Mouse (Mus musculus): ENCODE data around the gene Krtap4-1. TPM values are rescaled to one million over a fixed set of nuclear protein-coding genes. Genes with fewer than 3 reads are reported as not detected.

The Krtap4-1 gene
- polyA plus RNA-seq (2014; fragmentation: Illumina TruSeq; extraction: RNeasy Lipid Tissue Mini Kit (QIAGEN cat#74804); ENCODE audit: low read depth, low replicate concordance): not detected

GRCm38 (mm10) chr11:99628138-99628537, at the start of gene Krtap4-1:
TSS of gene Krtap4-1 (minus strand) at chr11:99628238.

DNA sequence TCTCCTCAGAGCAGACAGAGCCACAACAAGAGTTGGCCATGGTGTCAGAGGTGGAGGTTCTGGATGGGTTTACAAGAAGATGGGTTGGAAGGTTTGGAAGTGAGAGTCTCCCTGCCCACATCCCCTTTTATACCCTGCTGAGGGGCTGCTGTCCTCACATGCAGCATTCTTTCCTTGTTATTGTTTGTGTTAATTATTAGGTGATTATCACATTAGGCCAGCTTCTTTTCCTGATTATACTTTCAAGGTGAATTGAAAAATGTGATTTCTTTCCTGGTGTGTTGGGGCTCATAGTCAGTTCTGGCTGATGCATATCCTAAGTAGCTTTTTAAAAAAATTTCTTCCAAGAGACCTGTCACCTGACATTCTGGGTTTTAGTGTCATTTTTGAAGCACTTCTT, 37.8 kb upstream of the Krtap4-1 start, which contains the start of gene Krtap4-6:
Gene Krtap4-6 (minus strand): TSS at position 101 of the 400 bp plus-strand sequence.

GRCm38 (mm10) chr11:99658467-99659010, 30.5 kb upstream of the Krtap4-1 start, which contains the start of gene Gm11563:
TSS of gene Gm11563 (minus strand) at chr11:99658960.

GRCm38 (mm10) chr11:99650136-99650535, 22.1 kb upstream of the Krtap4-1 start, which contains the start of gene Gm11555:
TSS of gene Gm11555 (minus strand) at chr11:99650236.

GRCm38 (mm10) chr11:99643635-99644139, 15.6 kb upstream of the Krtap4-1 start, which contains the start of gene Krtap4-7:
TSS of gene Krtap4-7 (minus strand) at chr11:99644089.

GRCm38 (mm10) chr11:99634653-99635134, 6.7 kb upstream of the Krtap4-1 start, which contains the start of gene Krtap4-2:
TSS of gene Krtap4-2 (minus strand) at chr11:99635084.

DNA sequence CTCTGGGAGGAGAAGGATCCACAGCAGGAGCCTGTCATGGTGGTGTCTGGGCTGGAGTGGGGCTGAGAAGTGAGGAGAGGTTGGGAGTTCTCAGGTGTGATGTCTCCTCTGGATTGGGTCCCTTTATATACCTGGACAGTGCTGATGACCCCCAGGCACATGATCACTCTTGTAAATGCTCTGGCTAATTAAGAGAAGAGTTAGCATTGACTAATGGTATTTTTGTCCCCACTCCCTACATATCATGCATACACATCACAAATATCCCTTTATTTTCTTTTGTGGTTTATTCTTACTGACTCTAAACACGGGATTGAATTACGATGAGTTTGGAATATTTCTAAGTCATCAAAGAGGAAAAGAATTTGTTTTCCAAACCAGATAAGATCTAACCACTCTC, 7.7 kb downstream of the Krtap4-1 start, which contains the start of gene Gm11562:
Gene Gm11562 (minus strand): TSS at position 101 of the 400 bp plus-strand sequence.

GRCm38 (mm10) chr11:99614796-99615363, 13.2 kb downstream of the Krtap4-1 start, which contains the start of gene Krtap2-4:
TSS of gene Krtap2-4 (minus strand) at chr11:99614846.

DNA sequence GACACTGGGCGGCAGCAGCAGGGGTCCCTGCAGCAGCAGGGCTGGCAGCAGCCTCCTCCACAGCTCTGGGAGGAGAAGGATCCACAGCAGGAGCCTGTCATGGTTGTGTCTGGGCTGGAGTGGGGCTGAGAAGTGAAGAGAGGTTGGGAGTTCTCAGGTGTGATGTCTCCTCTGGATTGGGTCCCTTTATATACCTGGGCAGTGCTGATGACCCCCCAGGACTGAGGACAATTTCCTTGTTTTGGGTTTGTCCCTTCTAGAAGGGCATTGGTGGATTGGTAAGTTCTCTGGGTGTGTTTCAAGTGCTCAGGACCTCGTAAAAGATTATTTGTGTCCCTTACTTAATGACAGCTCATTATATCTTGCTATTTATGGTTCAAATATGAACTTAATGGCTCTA, 17.9 kb downstream of the Krtap4-1 start, which contains the start of gene Gm11937:
Gene Gm11937 (minus strand): TSS at position 101 of the 400 bp plus-strand sequence.

GRCm38 (mm10) chr11:99603208-99603607, 24.8 kb downstream of the Krtap4-1 start, which contains the start of gene Gm11938:
TSS of gene Gm11938 (minus strand) at chr11:99603308.

GRCm38 (mm10) chr11:99597742-99598141, 30.3 kb downstream of the Krtap4-1 start, which contains the start of gene Krtap9-3:
TSS of gene Krtap9-3 (minus strand) at chr11:99598105.

DNA sequence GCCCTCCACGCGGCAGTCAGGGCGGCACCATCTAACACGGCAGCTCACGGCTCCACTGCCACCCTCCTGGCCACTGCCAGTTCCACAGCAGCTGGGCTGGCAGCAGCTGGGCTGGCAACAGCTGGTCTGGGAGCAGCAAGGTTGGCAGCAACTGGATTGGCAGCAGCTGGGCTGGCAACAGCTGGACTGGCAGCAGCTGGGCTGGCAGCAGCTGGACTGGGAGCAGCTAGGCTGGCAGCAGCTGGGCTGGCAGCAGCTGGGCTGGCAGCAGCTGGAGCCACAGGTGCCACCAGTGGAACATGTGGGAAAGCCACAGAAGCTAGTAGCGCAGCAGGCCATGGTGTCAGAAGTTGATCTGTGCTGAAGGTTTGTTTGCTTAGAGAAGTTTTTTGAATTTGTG, 37.1 kb downstream of the Krtap4-1 start, which contains the start of gene Krtap1-3:
Gene Krtap1-3 (minus strand): TSS at position 359 of the 400 bp plus-strand sequence.

DNA sequence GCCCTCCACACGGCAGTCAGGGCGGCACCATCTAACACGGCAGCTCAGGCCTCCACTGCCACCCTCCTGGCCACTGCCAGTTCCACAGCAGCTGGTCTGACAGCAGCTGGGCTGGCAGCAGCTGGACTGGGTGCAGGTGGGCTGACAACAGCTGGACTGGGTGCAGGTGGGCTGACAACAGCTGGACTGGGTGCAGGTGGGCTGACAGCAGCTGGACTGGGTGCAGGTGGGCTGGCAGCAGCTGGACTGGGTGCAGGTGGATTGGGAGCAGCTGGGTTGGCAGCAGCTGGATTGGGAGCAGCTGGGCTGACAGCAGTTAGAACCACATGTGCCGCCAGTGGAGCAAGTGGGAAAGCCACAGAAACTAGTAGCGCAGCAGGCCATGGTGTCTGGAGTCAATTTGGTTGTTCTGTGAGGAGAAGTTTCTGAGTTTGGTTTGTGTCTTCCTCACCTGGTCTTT, 44.8 kb downstream of the Krtap4-1 start, which contains the start of gene Krtap1-4:
Gene Krtap1-4 (minus strand): TSS at position 410 of the 460 bp plus-strand sequence.

DNA sequence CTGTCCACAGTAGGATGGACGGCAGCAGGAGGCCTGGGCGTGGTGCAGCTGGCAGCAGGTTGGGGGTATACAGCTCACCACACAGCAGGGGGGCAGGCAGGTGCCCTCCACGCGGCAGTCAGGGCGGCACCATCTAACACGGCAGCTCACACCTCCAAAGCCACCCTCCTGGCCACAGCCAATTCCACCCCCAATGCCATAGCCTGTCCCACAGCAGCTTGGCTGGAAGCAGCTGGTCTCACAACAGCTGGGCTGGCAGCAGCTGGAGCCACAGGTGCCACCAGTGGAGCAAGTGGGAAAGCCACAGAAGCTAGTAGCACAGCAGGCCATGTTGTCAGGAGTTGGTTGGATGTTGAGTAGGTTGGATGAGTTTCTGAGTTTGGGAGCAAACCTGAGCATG, 47.4 kb downstream of the Krtap4-1 start, which contains the start of gene Krtap1-5:
Gene Krtap1-5 (minus strand): TSS at position 381 of the 400 bp plus-strand sequence.

Other genes starting within 250 kb of the Krtap4-1 start
- gene Krt10, start 238.9 kb downstream of the Krtap4-1 start, polyA plus RNA-seq (2014; fragmentation: Illumina TruSeq; extraction: RNeasy Lipid Tissue Mini Kit (QIAGEN cat#74804); ENCODE audit: low read depth, low replicate concordance): 9.5 TPM
- gene Krt12, start 206.0 kb downstream of the Krtap4-1 start, polyA plus RNA-seq (2014; fragmentation: Illumina TruSeq; extraction: RNeasy Lipid Tissue Mini Kit (QIAGEN cat#74804); ENCODE audit: low read depth, low replicate concordance): not detected
- 0.31 TPM for gene Krt20, start 190.1 kb downstream of the Krtap4-1 start, polyA plus RNA-seq (2014; fragmentation: Illumina TruSeq; extraction: RNeasy Lipid Tissue Mini Kit (QIAGEN cat#74804); ENCODE audit: low read depth, low replicate concordance)
- 0.35 TPM for gene Krt23, start 135.1 kb downstream of the Krtap4-1 start, polyA plus RNA-seq (2014; fragmentation: Illumina TruSeq; extraction: RNeasy Lipid Tissue Mini Kit (QIAGEN cat#74804); ENCODE audit: low read depth, low replicate concordance)
- gene Krt39, start 106.9 kb downstream of the Krtap4-1 start, polyA plus RNA-seq (2014; fragmentation: Illumina TruSeq; extraction: RNeasy Lipid Tissue Mini Kit (QIAGEN cat#74804); ENCODE audit: low read depth, low replicate concordance): not detected
- not detected for gene Krt40, start 85.1 kb downstream of the Krtap4-1 start, polyA plus RNA-seq (2014; fragmentation: Illumina TruSeq; extraction: RNeasy Lipid Tissue Mini Kit (QIAGEN cat#74804); ENCODE audit: low read depth, low replicate concordance)
- gene Krtap3-3, start 77.4 kb downstream of the Krtap4-1 start, polyA plus RNA-seq (2014; fragmentation: Illumina TruSeq; extraction: RNeasy Lipid Tissue Mini Kit (QIAGEN cat#74804); ENCODE audit: low read depth, low replicate concordance): not detected
- gene Krtap3-2, start 71.4 kb downstream of the Krtap4-1 start, polyA plus RNA-seq (2014; fragmentation: Illumina TruSeq; extraction: RNeasy Lipid Tissue Mini Kit (QIAGEN cat#74804); ENCODE audit: low read depth, low replicate concordance): not detected
- gene Gm11939, start 68.8 kb downstream of the Krtap4-1 start, polyA plus RNA-seq (2014; fragmentation: Illumina TruSeq; extraction: RNeasy Lipid Tissue Mini Kit (QIAGEN cat#74804); ENCODE audit: low read depth, low replicate concordance): not detected
- gene Krtap3-1, start 61.6 kb downstream of the Krtap4-1 start, polyA plus RNA-seq (2014; fragmentation: Illumina TruSeq; extraction: RNeasy Lipid Tissue Mini Kit (QIAGEN cat#74804); ENCODE audit: low read depth, low replicate concordance): not detected
- gene Krtap1-5, start 47.2 kb downstream of the Krtap4-1 start, polyA plus RNA-seq (2014; fragmentation: Illumina TruSeq; extraction: RNeasy Lipid Tissue Mini Kit (QIAGEN cat#74804); ENCODE audit: low read depth, low replicate concordance): not detected
- gene Krtap1-4, start 44.6 kb downstream of the Krtap4-1 start, polyA plus RNA-seq (2014; fragmentation: Illumina TruSeq; extraction: RNeasy Lipid Tissue Mini Kit (QIAGEN cat#74804); ENCODE audit: low read depth, low replicate concordance): not detected
- gene Krtap1-3, start 36.9 kb downstream of the Krtap4-1 start, polyA plus RNA-seq (2014; fragmentation: Illumina TruSeq; extraction: RNeasy Lipid Tissue Mini Kit (QIAGEN cat#74804); ENCODE audit: low read depth, low replicate concordance): not detected
- not detected for gene Krtap9-3, start 30.1 kb downstream of the Krtap4-1 start, polyA plus RNA-seq (2014; fragmentation: Illumina TruSeq; extraction: RNeasy Lipid Tissue Mini Kit (QIAGEN cat#74804); ENCODE audit: low read depth, low replicate concordance)
- gene Gm11938, start 24.9 kb downstream of the Krtap4-1 start, polyA plus RNA-seq (2014; fragmentation: Illumina TruSeq; extraction: RNeasy Lipid Tissue Mini Kit (QIAGEN cat#74804); ENCODE audit: low read depth, low replicate concordance): not detected
- gene Gm11937, start 18.0 kb downstream of the Krtap4-1 start, polyA plus RNA-seq (2014; fragmentation: Illumina TruSeq; extraction: RNeasy Lipid Tissue Mini Kit (QIAGEN cat#74804); ENCODE audit: low read depth, low replicate concordance): not detected
- gene Krtap2-4, start 13.4 kb downstream of the Krtap4-1 start, polyA plus RNA-seq (2014; fragmentation: Illumina TruSeq; extraction: RNeasy Lipid Tissue Mini Kit (QIAGEN cat#74804); ENCODE audit: low read depth, low replicate concordance): not detected
- not detected for gene Gm11562, start 7.8 kb downstream of the Krtap4-1 start, polyA plus RNA-seq (2014; fragmentation: Illumina TruSeq; extraction: RNeasy Lipid Tissue Mini Kit (QIAGEN cat#74804); ENCODE audit: low read depth, low replicate concordance)
- not detected for gene Krtap4-2, start 6.8 kb upstream of the Krtap4-1 start, polyA plus RNA-seq (2014; fragmentation: Illumina TruSeq; extraction: RNeasy Lipid Tissue Mini Kit (QIAGEN cat#74804); ENCODE audit: low read depth, low replicate concordance)
- gene Krtap4-7, start 15.9 kb upstream of the Krtap4-1 start, polyA plus RNA-seq (2014; fragmentation: Illumina TruSeq; extraction: RNeasy Lipid Tissue Mini Kit (QIAGEN cat#74804); ENCODE audit: low read depth, low replicate concordance): not detected
- not detected for gene Gm11555, start 22.0 kb upstream of the Krtap4-1 start, polyA plus RNA-seq (2014; fragmentation: Illumina TruSeq; extraction: RNeasy Lipid Tissue Mini Kit (QIAGEN cat#74804); ENCODE audit: low read depth, low replicate concordance)
- not detected for gene Gm11563, start 30.7 kb upstream of the Krtap4-1 start, polyA plus RNA-seq (2014; fragmentation: Illumina TruSeq; extraction: RNeasy Lipid Tissue Mini Kit (QIAGEN cat#74804); ENCODE audit: low read depth, low replicate concordance)
- gene Krtap4-6, start 37.7 kb upstream of the Krtap4-1 start, polyA plus RNA-seq (2014; fragmentation: Illumina TruSeq; extraction: RNeasy Lipid Tissue Mini Kit (QIAGEN cat#74804); ENCODE audit: low read depth, low replicate concordance): not detected
- gene Gm14190, start 62.5 kb upstream of the Krtap4-1 start, polyA plus RNA-seq (2014; fragmentation: Illumina TruSeq; extraction: RNeasy Lipid Tissue Mini Kit (QIAGEN cat#74804); ENCODE audit: low read depth, low replicate concordance): not detected
- not detected for gene Gm14180, start 106.1 kb upstream of the Krtap4-1 start, polyA plus RNA-seq (2014; fragmentation: Illumina TruSeq; extraction: RNeasy Lipid Tissue Mini Kit (QIAGEN cat#74804); ENCODE audit: low read depth, low replicate concordance)
- gene Gm11595, start 144.7 kb upstream of the Krtap4-1 start, polyA plus RNA-seq (2014; fragmentation: Illumina TruSeq; extraction: RNeasy Lipid Tissue Mini Kit (QIAGEN cat#74804); ENCODE audit: low read depth, low replicate concordance): not detected
- not detected for gene Krtap4-8, start 152.5 kb upstream of the Krtap4-1 start, polyA plus RNA-seq (2014; fragmentation: Illumina TruSeq; extraction: RNeasy Lipid Tissue Mini Kit (QIAGEN cat#74804); ENCODE audit: low read depth, low replicate concordance)
- not detected for gene Krtap4-9, start 157.0 kb upstream of the Krtap4-1 start, polyA plus RNA-seq (2014; fragmentation: Illumina TruSeq; extraction: RNeasy Lipid Tissue Mini Kit (QIAGEN cat#74804); ENCODE audit: low read depth, low replicate concordance)
- gene Gm11596, start 165.2 kb upstream of the Krtap4-1 start, polyA plus RNA-seq (2014; fragmentation: Illumina TruSeq; extraction: RNeasy Lipid Tissue Mini Kit (QIAGEN cat#74804); ENCODE audit: low read depth, low replicate concordance): not detected
- gene Gm11569, start 170.7 kb upstream of the Krtap4-1 start, polyA plus RNA-seq (2014; fragmentation: Illumina TruSeq; extraction: RNeasy Lipid Tissue Mini Kit (QIAGEN cat#74804); ENCODE audit: low read depth, low replicate concordance): not detected
- gene Gm11554, start 176.2 kb upstream of the Krtap4-1 start, polyA plus RNA-seq (2014; fragmentation: Illumina TruSeq; extraction: RNeasy Lipid Tissue Mini Kit (QIAGEN cat#74804); ENCODE audit: low read depth, low replicate concordance): not detected
- not detected for gene Krtap4-13, start 181.7 kb upstream of the Krtap4-1 start, polyA plus RNA-seq (2014; fragmentation: Illumina TruSeq; extraction: RNeasy Lipid Tissue Mini Kit (QIAGEN cat#74804); ENCODE audit: low read depth, low replicate concordance)
- gene Gm11564, start 187.4 kb upstream of the Krtap4-1 start, polyA plus RNA-seq (2014; fragmentation: Illumina TruSeq; extraction: RNeasy Lipid Tissue Mini Kit (QIAGEN cat#74804); ENCODE audit: low read depth, low replicate concordance): not detected
- gene 2300003K06Rik, start 209.8 kb upstream of the Krtap4-1 start, polyA plus RNA-seq (2014; fragmentation: Illumina TruSeq; extraction: RNeasy Lipid Tissue Mini Kit (QIAGEN cat#74804); ENCODE audit: low read depth, low replicate concordance): not detected
- gene Krtap4-16, start 223.4 kb upstream of the Krtap4-1 start, polyA plus RNA-seq (2014; fragmentation: Illumina TruSeq; extraction: RNeasy Lipid Tissue Mini Kit (QIAGEN cat#74804); ENCODE audit: low read depth, low replicate concordance): not detected
- gene Gm11568, start 229.7 kb upstream of the Krtap4-1 start, polyA plus RNA-seq (2014; fragmentation: Illumina TruSeq; extraction: RNeasy Lipid Tissue Mini Kit (QIAGEN cat#74804); ENCODE audit: low read depth, low replicate concordance): not detected
- gene Gm11559, start 236.2 kb upstream of the Krtap4-1 start, polyA plus RNA-seq (2014; fragmentation: Illumina TruSeq; extraction: RNeasy Lipid Tissue Mini Kit (QIAGEN cat#74804); ENCODE audit: low read depth, low replicate concordance): not detected
- gene Krtap9-1, start 245.2 kb upstream of the Krtap4-1 start, polyA plus RNA-seq (2014; fragmentation: Illumina TruSeq; extraction: RNeasy Lipid Tissue Mini Kit (QIAGEN cat#74804); ENCODE audit: low read depth, low replicate concordance): not detected